Mouse (Mus musculus): ENCODE data around the gene Gm128. TPM values are rescaled to one million over a fixed set of nuclear protein-coding genes. Genes with fewer than 3 reads are reported as not detected.

Gene Gm128
- 0.19 and 0.26 TPM in 2 replicates for polyA plus RNA-seq (2015; fragmentation: Nextera tagmentation; extraction: Ambion mirVana)

- ATAC-seq (ENCODE audit: low FRiP score): no peak
- no peak within 1 kb of the TSS for H3K4me3 ChIP-seq
- WGBS: 80% methylated on average over 7 of the region's 7 CpGs
- H3K9me3 ChIP-seq: 0 out of 2 replicates have a peak, but pooled peaks cover 3% of the 10 kb centered on the region
- H3K27ac ChIP-seq: no peak within 1 kb of the TSS
- H3K36me3 ChIP-seq: peaks cover 47% of the 10 kb centered on the region
- no peak within 1 kb of the TSS for H3K4me2 ChIP-seq
- 0 out of 2 replicates have a peak within 1 kb of the TSS, but pooled peaks have one; percentile 8 for H3K9ac ChIP-seq
- no peaks in the 10 kb centered on the region for H3K4me1 ChIP-seq (replicated peaks)
- no peaks in the 10 kb centered on the region for H3K27me3 ChIP-seq
Observed at GRCm38 (mm10) chr3:95241498-95241897, at the start of gene Gm128. Gm128 (minus strand) TSS chr3:95241598.

- Histone ChIP-seq H3K9me3 (no peaks in the 10 kb centered on the region), H3K36me3 (peaks cover 83% of the 10 kb centered on the region), H3K27me3 (no peaks in the 10 kb centered on the region), H3K4me2 (no peak overlapping the region), H3K4me3 (no peak overlapping the region), H3K27ac (no peak overlapping the region), H3K9ac (no peak overlapping the region), H3K4me1 (replicated peaks) (peaks cover under 1% of the 10 kb centered on the region; the same call in 1 of the 2 replicates)
- no peak for ATAC-seq (ENCODE audit: low FRiP score)
- WGBS: 87% methylated on average over 4 of the region's 4 CpGs
Observed at GRCm38 (mm10) chr3:95291041-95291440, 49.6 kb upstream of the Gm128 start.

GRCm38 (mm10) chr3:95290156-95290555, 48.8 kb upstream of the Gm128 start:
- H3K4me3 ChIP-seq: no peak overlapping the region
- H3K36me3 ChIP-seq: peaks cover 74% of the 10 kb centered on the region
- H3K9me3 ChIP-seq: no peaks in the 10 kb centered on the region
- H3K27ac ChIP-seq: no peak overlapping the region
- H3K4me2 ChIP-seq: no peak overlapping the region
- peaks cover 9% of the 10 kb centered on the region for H3K4me1 ChIP-seq (replicated peaks)
- H3K9ac ChIP-seq: no peak overlapping the region
- no peaks in the 10 kb centered on the region for H3K27me3 ChIP-seq
- no peak for ATAC-seq (ENCODE audit: low FRiP score)
- WGBS: 75% methylated on average over 6 of the region's 6 CpGs

- H3K27ac ChIP-seq: no peak overlapping the region
- peaks cover 16% of the 10 kb centered on the region for H3K4me1 ChIP-seq (replicated peaks)
- ATAC-seq (ENCODE audit: low FRiP score): no peak
- no peaks in the 10 kb centered on the region for H3K9me3 ChIP-seq
- no peaks in the 10 kb centered on the region for H3K27me3 ChIP-seq
- no peak overlapping the region for H3K9ac ChIP-seq
- WGBS: 95% methylated on average over 4 of the region's 4 CpGs
- no peak overlapping the region for H3K4me2 ChIP-seq
- H3K36me3 ChIP-seq: peaks cover 67% of the 10 kb centered on the region
- no peak overlapping the region for H3K4me3 ChIP-seq
Observed at GRCm38 (mm10) chr3:95289419-95289818, 48.0 kb upstream of the Gm128 start.

GRCm38 (mm10) chr3:95287541-95287940, 46.1 kb upstream of the Gm128 start:
- Histone ChIP-seq H3K27me3 (no peaks in the 10 kb centered on the region), H3K9ac (no peak overlapping the region), H3K4me3 (no peak overlapping the region), H3K9me3 (no peaks in the 10 kb centered on the region), H3K4me1 (replicated peaks) (peaks cover 26% of the 10 kb centered on the region), H3K4me2 (no peak overlapping the region), H3K27ac (no peak overlapping the region), H3K36me3 (peaks cover 48% of the 10 kb centered on the region)
- no peak for ATAC-seq (ENCODE audit: low FRiP score)
- WGBS: 97% methylated on average over 3 of the region's 3 CpGs

- Histone ChIP-seq H3K9me3 (no peaks in the 10 kb centered on the region), H3K36me3 (peaks cover 38% of the 10 kb centered on the region), H3K9ac (no peak overlapping the region), H3K4me2 (no peak overlapping the region), H3K27ac (no peak overlapping the region), H3K4me1 (replicated peaks) (peaks cover 26% of the 10 kb centered on the region), H3K4me3 (no peak overlapping the region), H3K27me3 (no peaks in the 10 kb centered on the region)
- no peak for ATAC-seq (ENCODE audit: low FRiP score)
- WGBS: 89% methylated on average over 7 of the region's 7 CpGs
Observed at GRCm38 (mm10) chr3:95286510-95286909, 45.1 kb upstream of the Gm128 start.

- Histone ChIP-seq H3K4me1 (replicated peaks) (peaks cover 27% of the 10 kb centered on the region), H3K36me3 (peaks cover 33% of the 10 kb centered on the region), H3K4me3 (no peak overlapping the region), H3K9me3 (no peaks in the 10 kb centered on the region), H3K9ac (no peak overlapping the region), H3K27me3 (no peaks in the 10 kb centered on the region), H3K27ac (no peak overlapping the region), H3K4me2 (no peak overlapping the region)
- 76% methylated on average over 5 of the region's 5 CpGs for WGBS
- ATAC-seq (ENCODE audit: low FRiP score): no peak
Observed at GRCm38 (mm10) chr3:95286011-95286410, 44.6 kb upstream of the Gm128 start.

- Histone ChIP-seq H3K27ac (no peak overlapping the region), H3K4me3 (no peak overlapping the region), H3K27me3 (no peaks in the 10 kb centered on the region), H3K4me2 (no peak overlapping the region), H3K9ac (0 out of 2 replicates have a peak overlapping the region, but pooled peaks have one; percentile 13), H3K9me3 (no peaks in the 10 kb centered on the region), H3K36me3 (peaks cover 27% of the 10 kb centered on the region), H3K4me1 (replicated peaks) (peaks cover 33% of the 10 kb centered on the region)
- ATAC-seq (ENCODE audit: low FRiP score): no peak
- 96% methylated on average over 5 of the region's 5 CpGs for WGBS
Observed at GRCm38 (mm10) chr3:95285390-95285789, 44.0 kb upstream of the Gm128 start.

- H3K4me2 ChIP-seq: peak overlapping the region; percentile 85
- peak overlapping the region; percentile 89; the same call in 1 of the 2 replicates for H3K9ac ChIP-seq
- WGBS: 91% methylated on average over 12 of the region's 12 CpGs
Observed at GRCm38 (mm10) chr3:95284501-95285281, 43.3 kb upstream of the Gm128 start.

GRCm38 (mm10) chr3:95284062-95284461, 42.7 kb upstream of the Gm128 start:
- peak overlapping the region; percentile 89 for H3K9ac ChIP-seq
- peak overlapping the region; percentile 73 for H3K4me3 ChIP-seq
- no peaks in the 10 kb centered on the region for H3K9me3 ChIP-seq
- peak overlapping the region; percentile 95 for H3K27ac ChIP-seq
- 20% methylated on average over 1 of the region's 1 CpGs for WGBS
- H3K4me2 ChIP-seq: peak overlapping the region; percentile 85
- ATAC-seq (ENCODE audit: low FRiP score): no peak
- peaks cover 39% of the 10 kb centered on the region for H3K4me1 ChIP-seq (replicated peaks)
- no peaks in the 10 kb centered on the region for H3K27me3 ChIP-seq
- peaks cover 15% of the 10 kb centered on the region for H3K36me3 ChIP-seq

More at GRCm38 (mm10) chr3:95284501-95285281, 43.3 kb upstream of the Gm128 start:
- Histone ChIP-seq H3K9me3 (no peaks in the 10 kb centered on the region), H3K27ac (no peak overlapping the region), H3K27me3 (no peaks in the 10 kb centered on the region), H3K4me3 (peak overlapping the region; percentile 73), H3K36me3 (peaks cover 20% of the 10 kb centered on the region), H3K4me1 (replicated peaks) (peaks cover 37% of the 10 kb centered on the region)
- no peak for ATAC-seq (ENCODE audit: low FRiP score)

- Histone ChIP-seq H3K9me3 (no peaks in the 10 kb centered on the region), H3K4me3 (peak overlapping the region; percentile 73), H3K27ac (peak overlapping the region; percentile 95), H3K4me2 (peak overlapping the region; percentile 85), H3K27me3 (no peaks in the 10 kb centered on the region), H3K36me3 (peaks cover 12% of the 10 kb centered on the region), H3K4me1 (replicated peaks) (peaks cover 39% of the 10 kb centered on the region), H3K9ac (peak overlapping the region; percentile 89)
- WGBS: 3% methylated on average over 7 of the region's 7 CpGs
- ATAC-seq (ENCODE audit: low FRiP score): no peak
Observed at GRCm38 (mm10) chr3:95283589-95283941, 42.2 kb upstream of the Gm128 start.

GRCm38 (mm10) chr3:95282865-95283588, 41.6 kb upstream of the Gm128 start:
- H3K27ac ChIP-seq: peak overlapping the region; percentile 95
- H3K4me1 ChIP-seq (replicated peaks): peaks cover 39% of the 10 kb centered on the region
- H3K27me3 ChIP-seq: no peaks in the 10 kb centered on the region
- H3K36me3 ChIP-seq: peaks cover 10% of the 10 kb centered on the region
- H3K9ac ChIP-seq: peak overlapping the region; percentile 89
- H3K4me3 ChIP-seq: peak overlapping the region; percentile 73
- peak; percentile 65 for ATAC-seq (ENCODE audit: low FRiP score)
- WGBS: under 1% methylated on average over 51 of the region's 51 CpGs
- H3K4me2 ChIP-seq: peak overlapping the region; percentile 85
- no peaks in the 10 kb centered on the region for H3K9me3 ChIP-seq
